Mouse (Mus musculus) liver, embryonic 16.5 days (tissue): Measurements from ENCODE around the gene Card11. TPM values are rescaled to one million over a fixed set of nuclear protein-coding genes. Genes with fewer than 3 reads are reported as not detected.

Experiments used
- ATAC-seq: fragments of 200-750 bp; cut with Nextera tagmentation; 2 replicates; pipeline ENCODE4 v1.8.0; 2017; ENCODE audit warnings: low read depth, mild to moderate bottlenecking, moderate number of reproducible peaks, moderate library complexity
- H3K27ac ChIP-seq: fragments of 300-500 bp; sonication (generic); 2 replicates; pipeline ENCODE4 v1.5.1; 2014; ENCODE audit warnings: mild to moderate bottlenecking, low read length
- H3K27me3 ChIP-seq: fragments of 300-500 bp; sonication (generic); 2 replicates; pipeline ENCODE4 v1.6.1; 2014; ENCODE audit warnings: low read depth, low read length, mixed read lengths; ENCODE audit not compliant: control insufficient read depth, insufficient read depth
- H3K36me3 ChIP-seq: fragments of 300-500 bp; sonication (generic); 2 replicates; pipeline ENCODE4 v1.6.1; 2014; ENCODE audit warnings: mild to moderate bottlenecking; ENCODE audit not compliant: control insufficient read depth, insufficient read depth
- H3K4me1 ChIP-seq: fragments of 300-500 bp; sonication (generic); 2 replicates; pipeline ENCODE4 v1.6.1; 2014; ENCODE audit warnings: low read depth, low read length, mixed read lengths; ENCODE audit not compliant: control insufficient read depth
- H3K4me2 ChIP-seq: fragments of 300-500 bp; sonication (generic); 2 replicates; pipeline ENCODE4 v1.6.1; 2014; ENCODE audit warnings: low read depth, low read length, mixed read lengths
- H3K4me3 ChIP-seq: fragments of 300-500 bp; sonication (generic); 2 replicates; pipeline ENCODE4 v1.5.1; 2014; ENCODE audit warnings: low read depth, mild to moderate bottlenecking, low read length
- H3K9ac ChIP-seq: fragments of 300-500 bp; sonication (generic); 2 replicates; pipeline ENCODE4 v1.6.1; 2014; ENCODE audit warnings: low read depth, low read length
- H3K9me3 ChIP-seq: fragments of 300-500 bp; sonication (generic); replicated peaks from 2 replicates; pipeline ENCODE4 v1.6.1; 2016; ENCODE audit warnings: low read length; ENCODE audit not compliant: control insufficient read depth
- WGBS: fragments of 180-500 bp; shearing (Covaris S2); extraction: QIAGEN DNeasy Blood & Tissue Kit; methylation state at CpG from one replicate; pipeline ENCODE4 v1.1.7; 2014; ENCODE audit not compliant: insufficient replicate concordance; 5-methylcytosine and 5-hydroxymethylcytosine counted together
- polyA plus RNA-seq: library from polyadenylated mRNA; unstranded; fragments of >200 nt; fragmentation: Nextera tagmentation; extraction: Ambion mirVana; gene quantifications from 2 replicates; pipeline ENCODE4 v1.2.1, GENCODE M21; 2015

The Card11 gene
- polyA plus RNA-seq, 1 experiment from 2014 or later = 0.08 TPM

DNA sequence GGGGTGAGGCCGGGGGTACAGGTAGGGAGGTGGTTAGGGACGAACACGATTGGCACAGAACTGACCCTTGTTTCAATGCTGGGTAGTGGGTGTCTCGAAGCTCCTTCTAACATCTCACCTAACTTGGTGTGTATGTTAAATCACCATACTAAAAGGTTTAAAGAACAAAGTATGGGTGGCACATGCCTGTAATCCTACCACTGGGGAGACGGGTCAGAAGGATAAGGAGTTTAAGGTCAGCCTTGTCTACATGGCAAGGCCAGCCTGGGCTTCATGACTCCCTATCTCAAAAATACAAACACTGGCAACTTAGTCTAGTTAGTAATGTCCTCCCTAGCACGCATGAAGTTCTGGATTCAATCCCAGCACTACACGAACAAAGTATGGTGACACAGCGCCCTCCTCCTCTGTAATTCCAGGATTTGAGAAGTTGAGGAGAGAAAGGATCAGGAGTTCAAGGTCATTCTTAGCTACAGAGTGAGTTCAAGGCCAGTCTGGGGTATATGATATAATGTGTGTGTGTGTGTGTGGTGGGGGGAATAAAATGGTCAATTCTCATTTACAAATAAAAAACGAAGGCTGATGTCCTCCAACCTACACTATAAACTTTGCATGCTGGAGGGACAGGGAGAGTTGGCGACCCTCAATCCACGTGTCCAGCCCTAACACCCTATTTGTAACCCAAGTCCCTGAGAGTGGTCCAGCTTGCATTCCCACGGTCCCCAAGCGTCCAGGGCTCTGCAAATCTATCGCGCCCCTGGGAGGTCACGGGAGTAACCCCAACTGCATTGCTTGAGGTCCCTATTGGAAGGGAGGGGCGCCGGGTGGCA lies 171.1 kb downstream of the Card11 start:
- Histone ChIP-seq H3K27ac (peak overlapping the region; percentile 73), H3K4me3 (peak overlapping the region; percentile 83), H3K27me3 (no peaks in the 10 kb centered on the region), H3K36me3 (no peaks in the 10 kb centered on the region), H3K4me1 (peaks cover 39% of the 10 kb centered on the region), H3K4me2 (peak overlapping the region; percentile 96), H3K9me3 (no peaks in the 10 kb centered on the region), H3K9ac (peak overlapping the region; percentile 77)
- 27% methylated on average over 18 of the region's 18 CpGs for WGBS
- no peak for ATAC-seq

DNA sequence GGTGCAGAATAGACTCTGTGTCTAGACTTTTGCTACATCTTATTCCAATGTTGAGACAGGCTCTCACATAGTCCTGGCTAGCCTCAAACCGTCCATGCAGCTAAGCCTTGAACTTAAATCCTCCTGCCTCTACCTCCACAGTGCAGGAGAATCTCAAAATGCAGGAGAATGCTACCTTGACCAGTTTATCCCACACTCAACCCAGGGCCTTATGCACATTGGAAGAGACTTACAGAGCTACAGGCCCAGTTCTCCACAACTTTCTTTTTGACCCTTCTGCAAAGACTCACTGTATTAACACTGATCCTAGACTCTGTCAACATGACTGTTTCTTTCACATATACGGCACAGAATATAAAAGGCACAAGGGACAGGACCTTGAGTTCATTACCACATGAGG lies 172.0 kb downstream of the Card11 start:
- H3K4me3 ChIP-seq = no peak overlapping the region
- H3K9me3 ChIP-seq = no peaks in the 10 kb centered on the region
- H3K27ac ChIP-seq = no peak overlapping the region
- 53% methylated on average over 2 of the region's 2 CpGs for WGBS
- H3K4me1 ChIP-seq = peaks cover 39% of the 10 kb centered on the region
- H3K9ac ChIP-seq = no peak overlapping the region
- no peak for ATAC-seq
- H3K36me3 ChIP-seq = no peaks in the 10 kb centered on the region
- H3K4me2 ChIP-seq = 0 out of 2 replicates have a peak overlapping the region, but pooled peaks have one; percentile 1
- no peaks in the 10 kb centered on the region for H3K27me3 ChIP-seq

GRCm38 (mm10) chr5:140827896-140828295 lies 172.5 kb downstream of the Card11 start:
- no peak overlapping the region for H3K4me2 ChIP-seq
- no peaks in the 10 kb centered on the region for H3K36me3 ChIP-seq
- ATAC-seq = no peak
- no peaks in the 10 kb centered on the region for H3K27me3 ChIP-seq
- H3K4me1 ChIP-seq = peaks cover 43% of the 10 kb centered on the region
- H3K9me3 ChIP-seq = no peaks in the 10 kb centered on the region
- no peak overlapping the region for H3K9ac ChIP-seq
- 46% methylated on average over 8 of the region's 8 CpGs for whole genome bisulfite sequencing
- no peak overlapping the region for H3K27ac ChIP-seq
- no peak overlapping the region for H3K4me3 ChIP-seq

GRCm38 (mm10) chr5:140827413-140827812 lies 173.0 kb downstream of the Card11 start:
- Histone ChIP-seq H3K27me3 (no peaks in the 10 kb centered on the region), H3K9me3 (no peaks in the 10 kb centered on the region), H3K4me3 (no peak overlapping the region), H3K4me2 (no peak overlapping the region), H3K27ac (no peak overlapping the region), H3K4me1 (peaks cover 43% of the 10 kb centered on the region), H3K36me3 (no peaks in the 10 kb centered on the region), H3K9ac (no peak overlapping the region)
- no peak for ATAC-seq
- whole genome bisulfite sequencing = 20% methylated on average over 2 of the region's 2 CpGs

- Histone ChIP-seq H3K9ac (no peak overlapping the region), H3K4me1 (peaks cover 43% of the 10 kb centered on the region)
- 68% methylated on average over 1 of the region's 1 CpGs for whole genome bisulfite sequencing
Measured at GRCm38 (mm10) chr5:140826796-140827195, 173.6 kb downstream of the Card11 start.

GRCm38 (mm10) chr5:140826118-140826517 lies 174.3 kb downstream of the Card11 start:
- no peak overlapping the region for H3K4me2 ChIP-seq
- H3K4me3 ChIP-seq = no peak overlapping the region
- H3K4me1 ChIP-seq = peaks cover 37% of the 10 kb centered on the region
- no peak overlapping the region for H3K9ac ChIP-seq
- H3K27ac ChIP-seq = no peak overlapping the region
- no peak for ATAC-seq
- no peaks in the 10 kb centered on the region for H3K27me3 ChIP-seq
- WGBS = 76% methylated on average over 1 of the region's 1 CpGs
- no peaks in the 10 kb centered on the region for H3K9me3 ChIP-seq
- no peaks in the 10 kb centered on the region for H3K36me3 ChIP-seq

More at GRCm38 (mm10) chr5:140826796-140827195, 173.6 kb downstream of the Card11 start:
- no peak for ATAC-seq
- no peak overlapping the region for H3K4me2 ChIP-seq
- H3K4me3 ChIP-seq = no peak overlapping the region
- H3K36me3 ChIP-seq = no peaks in the 10 kb centered on the region
- no peak overlapping the region for H3K27ac ChIP-seq
- no peaks in the 10 kb centered on the region for H3K9me3 ChIP-seq
- no peaks in the 10 kb centered on the region for H3K27me3 ChIP-seq

- Histone ChIP-seq H3K9me3 (no peaks in the 10 kb centered on the region), H3K4me1 (peaks cover 25% of the 10 kb centered on the region), H3K9ac (no peak overlapping the region), H3K36me3 (no peaks in the 10 kb centered on the region), H3K27ac (no peak overlapping the region), H3K4me2 (no peak overlapping the region), H3K27me3 (no peaks in the 10 kb centered on the region), H3K4me3 (no peak overlapping the region)
- ATAC-seq = no peak
- 36% methylated on average over 7 of the region's 7 CpGs for WGBS
Measured at GRCm38 (mm10) chr5:140824126-140824525, 176.3 kb downstream of the Card11 start.

DNA sequence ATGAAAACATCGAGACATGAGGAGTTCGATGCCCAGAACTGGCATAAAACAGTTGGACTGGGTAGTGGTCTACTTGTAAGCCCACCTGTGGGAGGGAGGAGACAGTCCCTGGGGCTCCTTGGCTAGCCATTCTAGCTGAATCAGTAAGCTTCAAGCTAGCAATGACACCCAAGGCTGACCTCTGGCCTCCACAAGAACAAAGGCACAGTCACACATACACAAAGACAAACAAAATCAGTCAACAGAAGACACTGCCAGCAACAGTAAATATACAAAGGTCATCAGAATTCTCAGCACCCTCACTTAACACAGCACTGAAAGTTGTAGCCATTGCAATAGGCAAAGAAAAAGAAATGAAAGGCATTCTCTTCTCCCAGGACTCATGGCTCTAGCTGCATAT lies 177.0 kb downstream of the Card11 start:
- Histone ChIP-seq H3K9ac (no peak overlapping the region), H3K4me3 (no peak overlapping the region), H3K4me1 (peaks cover 22% of the 10 kb centered on the region), H3K27me3 (no peaks in the 10 kb centered on the region), H3K9me3 (no peaks in the 10 kb centered on the region), H3K4me2 (no peak overlapping the region), H3K27ac (no peak overlapping the region), H3K36me3 (no peaks in the 10 kb centered on the region)
- 70% methylated on average over 2 of the region's 2 CpGs for WGBS
- ATAC-seq = no peak
